Mouse (Mus musculus) forelimb bud, embryonic 11.5 days (tissue): ENCODE measurements around the gene Plekha5.

Source experiments
- DNase-seq: peaks from one replicate; pipeline ENCODE4 v3.0.0-alpha.2; 2012; ENCODE audit warnings: low read depth, low spot score

The Plekha5 gene

DNA sequence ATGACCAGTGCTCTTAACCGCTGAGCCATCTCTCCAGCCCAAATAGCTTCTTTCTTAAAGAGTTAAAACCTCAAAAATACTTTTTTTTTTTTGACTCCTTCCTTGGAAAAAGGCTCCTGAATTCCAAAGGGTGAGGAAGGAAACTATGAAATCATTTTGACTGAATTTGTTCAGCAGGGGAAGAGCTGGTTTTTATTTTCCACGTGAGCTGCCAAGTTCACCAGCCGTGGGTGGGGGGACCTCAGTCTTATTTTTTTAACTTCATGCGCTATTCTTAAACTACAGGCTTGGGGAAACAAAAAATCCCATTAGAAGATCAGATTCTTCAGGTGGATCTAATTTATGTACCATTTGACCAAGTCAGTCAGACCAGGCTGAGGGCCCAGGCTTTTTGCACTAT is 187.4 kb downstream of the Plekha5 start:
- DNase-seq: no peak

DNA sequence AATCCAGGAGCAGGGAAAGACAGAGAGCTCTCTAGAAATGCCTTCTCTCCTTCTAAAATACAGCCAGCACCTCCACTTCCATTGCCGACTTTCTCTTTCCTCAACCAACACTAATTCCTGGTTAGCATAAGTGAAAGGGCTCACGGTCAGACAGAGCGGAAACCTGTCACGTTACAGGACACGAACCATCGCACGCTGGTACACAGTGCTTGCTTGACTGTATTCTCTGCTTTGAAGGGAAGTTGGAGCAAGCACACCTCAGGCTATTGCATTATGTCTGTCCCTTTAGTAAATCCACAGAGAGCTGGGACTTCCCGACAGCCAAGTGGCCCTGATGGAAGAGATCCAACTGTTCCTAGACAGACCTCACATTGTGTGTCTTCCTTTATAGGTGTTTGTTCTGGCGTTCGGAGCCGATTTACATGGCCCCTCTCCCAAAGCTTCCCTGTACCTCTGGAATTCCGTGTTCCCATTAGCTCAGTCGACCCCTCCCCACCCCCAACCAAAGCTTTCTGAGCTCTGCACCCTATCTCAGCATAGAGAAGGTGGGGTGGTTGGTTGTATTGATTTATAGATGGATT is 188.1 kb downstream of the Plekha5 start:
- DNase-seq: no peak

DNA sequence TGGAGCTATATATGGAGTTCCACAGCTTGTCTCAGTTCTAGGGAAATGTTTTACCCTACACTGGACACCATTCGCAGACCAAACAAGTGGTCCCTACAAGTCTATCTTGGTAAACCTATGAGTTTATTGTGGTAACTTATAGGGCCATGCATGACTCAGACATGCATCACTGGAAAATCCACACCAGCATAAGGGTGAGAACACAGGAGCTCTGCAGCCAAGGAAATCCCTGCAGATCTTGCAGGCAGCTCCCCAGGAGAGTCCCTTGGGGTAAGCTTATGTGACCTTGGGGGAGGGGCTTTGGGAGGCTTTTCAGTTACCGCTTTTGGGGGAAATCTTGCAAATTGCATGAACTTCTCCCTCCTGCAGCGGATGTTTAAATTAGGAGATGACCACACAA is 190.0 kb downstream of the Plekha5 start:
- DNase-seq: no peak

DNA sequence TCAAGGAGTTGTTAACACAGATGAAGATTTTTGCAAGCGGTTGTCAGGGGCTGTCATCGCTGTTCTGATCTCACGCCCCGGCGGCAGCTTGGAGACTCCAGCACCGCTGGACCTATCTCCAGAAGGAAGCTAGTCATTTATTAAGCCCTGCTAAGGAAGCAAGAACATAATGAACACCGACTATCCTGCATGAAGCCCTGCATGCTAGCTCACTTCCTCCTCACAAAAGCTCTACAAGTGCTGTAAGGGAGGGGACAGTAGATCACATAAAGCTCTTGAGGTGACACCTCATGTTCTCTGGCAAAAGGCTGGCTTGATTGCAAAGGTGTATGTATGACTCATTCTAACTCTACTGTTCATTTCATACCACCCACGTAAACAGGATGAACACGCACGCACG is 190.9 kb downstream of the Plekha5 start:
- no peak for DNase-seq

DNA sequence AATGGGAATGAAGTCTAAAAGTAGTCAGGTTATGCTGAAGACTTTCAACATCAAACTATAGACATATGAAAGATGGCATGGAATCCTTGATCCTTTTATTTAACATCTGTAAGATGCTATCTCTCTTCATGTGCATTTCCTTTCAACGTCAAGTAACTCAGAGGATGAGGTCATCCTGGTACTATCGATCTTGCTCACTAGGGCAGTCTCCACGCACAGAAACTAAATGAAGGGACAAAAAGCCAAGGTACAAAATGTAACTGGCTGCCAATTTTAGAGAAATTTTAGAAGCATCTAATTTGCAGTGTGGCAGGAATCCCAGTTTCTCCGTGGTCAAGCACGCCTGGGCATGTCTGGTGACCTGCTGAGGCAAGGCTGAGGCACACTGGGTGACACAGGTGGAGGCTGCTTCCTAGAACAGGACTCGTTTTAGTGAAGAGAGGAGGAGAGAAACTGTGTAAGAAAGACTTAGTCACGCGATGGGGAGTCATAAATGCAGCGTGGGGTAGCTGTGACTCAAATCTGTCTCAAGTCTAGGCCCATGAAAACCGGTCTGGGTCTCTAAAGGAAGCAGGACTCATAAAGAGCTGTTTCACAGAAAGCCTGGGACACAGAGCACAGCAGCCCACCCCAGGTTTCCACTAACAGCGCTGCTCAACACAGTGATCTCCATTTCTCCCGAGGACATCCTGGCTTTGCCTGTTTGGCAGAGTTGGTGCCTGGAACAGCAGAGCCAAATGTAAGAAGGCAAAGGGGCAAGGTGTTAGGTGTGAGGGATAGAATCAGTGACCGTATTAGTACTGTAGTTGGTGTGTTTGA is 196.9 kb downstream of the Plekha5 start:
- DNase-seq: no peak

DNA sequence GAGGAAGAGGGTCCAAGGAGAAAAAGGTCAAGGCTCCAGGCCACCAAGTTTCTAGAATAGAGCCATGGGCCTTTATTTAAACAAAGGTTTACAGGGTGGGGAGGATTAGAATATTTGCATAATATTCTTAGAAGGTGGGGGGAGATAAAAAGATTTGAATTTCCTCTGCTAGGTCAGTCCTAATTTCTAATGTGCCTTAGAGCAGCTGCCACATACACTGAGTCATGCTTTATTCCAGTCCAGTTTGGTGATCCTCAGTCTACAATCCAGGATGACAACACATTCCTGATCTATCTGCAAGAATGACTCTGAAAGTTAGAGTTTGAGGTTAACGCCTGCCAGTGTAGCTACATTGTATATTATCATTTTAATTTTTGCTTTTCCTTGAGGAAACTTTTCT is 197.8 kb downstream of the Plekha5 start:
- no peak for DNase-seq

DNA sequence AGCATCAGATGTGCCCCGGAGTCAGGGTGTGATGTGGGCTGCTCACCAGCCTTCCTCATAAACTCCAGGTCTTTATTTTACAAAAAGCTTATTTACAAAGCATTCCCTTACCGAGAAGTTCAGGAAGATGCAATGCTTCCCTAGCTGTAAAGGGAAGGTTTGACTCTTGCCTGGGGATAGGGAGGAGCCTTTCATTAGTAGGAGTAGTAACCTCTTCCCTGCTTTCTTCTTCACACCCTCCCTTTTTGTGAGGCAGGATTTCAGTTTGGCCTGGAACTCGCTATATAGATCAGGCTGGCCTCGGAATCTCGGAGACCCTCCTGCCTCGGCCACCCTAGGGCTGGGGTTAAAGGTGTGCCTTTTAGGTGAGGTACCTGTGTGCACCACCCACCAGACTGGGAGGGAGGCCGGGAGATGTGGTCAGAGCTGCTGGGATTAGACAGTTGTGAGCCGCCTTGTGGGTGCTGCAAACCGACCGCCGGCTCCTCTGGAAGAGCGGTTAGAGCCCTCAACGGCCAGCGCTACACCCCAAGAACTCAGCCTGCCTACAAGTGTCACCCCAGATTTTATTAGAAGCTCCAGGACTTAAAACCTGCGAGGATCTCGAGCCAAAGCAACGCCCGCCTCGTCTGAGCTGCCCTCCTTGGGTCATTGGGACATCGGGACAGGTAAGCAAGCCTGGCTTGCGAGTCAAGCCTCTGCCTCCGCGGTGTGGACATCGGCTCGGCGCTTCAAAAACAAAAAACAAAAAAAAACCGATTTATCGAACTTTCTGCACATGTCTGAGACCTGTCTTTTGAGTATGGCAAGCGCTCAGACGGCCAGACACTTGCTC is 198.8 kb downstream of the Plekha5 start, which contains the start of gene Aebp2:
Gene Aebp2, plus strand, starts transcription at position 273 of the 835 bp plus-strand sequence.
- no peak for DNase-seq

DNA sequence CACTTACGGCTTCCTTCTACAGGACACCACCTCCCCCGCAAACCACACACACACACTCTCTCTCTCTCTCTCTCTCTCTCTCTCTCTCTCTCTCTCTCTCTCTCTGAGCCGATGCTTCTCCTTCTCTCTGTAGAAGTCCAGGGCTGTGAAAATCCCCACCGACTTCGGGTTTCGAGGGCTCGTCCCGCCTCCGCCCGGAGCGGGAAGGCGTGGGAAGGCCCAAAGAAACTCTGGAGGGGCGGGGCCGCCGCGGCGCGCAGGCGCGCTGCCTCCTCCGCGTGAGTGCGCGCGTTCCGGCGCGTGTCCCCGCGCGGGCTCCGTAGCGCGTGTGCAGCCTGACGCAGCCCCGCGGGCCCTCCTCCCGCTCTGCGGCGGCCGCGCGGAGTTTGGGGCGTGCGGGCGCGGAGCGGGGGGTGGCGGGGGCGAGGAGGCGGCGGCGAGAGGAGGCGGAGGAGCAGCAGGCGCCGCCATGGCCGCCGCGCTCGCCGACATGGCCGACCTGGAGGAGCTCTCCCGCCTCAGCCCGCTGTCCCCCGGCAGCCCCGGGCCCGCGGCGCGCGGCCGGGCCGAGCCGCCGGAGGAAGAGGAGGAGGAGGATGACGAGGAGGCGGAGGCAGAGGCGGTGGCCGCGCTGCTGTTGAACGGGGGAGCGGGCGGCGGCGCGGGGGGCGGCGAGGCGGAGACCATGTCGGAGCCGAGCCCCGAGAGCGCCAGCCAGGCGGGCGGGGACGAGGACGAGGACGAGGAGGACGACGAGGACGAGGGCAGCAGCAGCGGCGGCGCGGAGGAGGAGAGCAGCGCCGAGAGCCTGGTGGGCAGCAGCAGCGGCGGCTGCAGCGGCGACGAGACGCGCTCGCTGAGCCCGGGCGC is 199.6 kb downstream of the Plekha5 start:
- DNase-seq: peak; percentile 92

DNA sequence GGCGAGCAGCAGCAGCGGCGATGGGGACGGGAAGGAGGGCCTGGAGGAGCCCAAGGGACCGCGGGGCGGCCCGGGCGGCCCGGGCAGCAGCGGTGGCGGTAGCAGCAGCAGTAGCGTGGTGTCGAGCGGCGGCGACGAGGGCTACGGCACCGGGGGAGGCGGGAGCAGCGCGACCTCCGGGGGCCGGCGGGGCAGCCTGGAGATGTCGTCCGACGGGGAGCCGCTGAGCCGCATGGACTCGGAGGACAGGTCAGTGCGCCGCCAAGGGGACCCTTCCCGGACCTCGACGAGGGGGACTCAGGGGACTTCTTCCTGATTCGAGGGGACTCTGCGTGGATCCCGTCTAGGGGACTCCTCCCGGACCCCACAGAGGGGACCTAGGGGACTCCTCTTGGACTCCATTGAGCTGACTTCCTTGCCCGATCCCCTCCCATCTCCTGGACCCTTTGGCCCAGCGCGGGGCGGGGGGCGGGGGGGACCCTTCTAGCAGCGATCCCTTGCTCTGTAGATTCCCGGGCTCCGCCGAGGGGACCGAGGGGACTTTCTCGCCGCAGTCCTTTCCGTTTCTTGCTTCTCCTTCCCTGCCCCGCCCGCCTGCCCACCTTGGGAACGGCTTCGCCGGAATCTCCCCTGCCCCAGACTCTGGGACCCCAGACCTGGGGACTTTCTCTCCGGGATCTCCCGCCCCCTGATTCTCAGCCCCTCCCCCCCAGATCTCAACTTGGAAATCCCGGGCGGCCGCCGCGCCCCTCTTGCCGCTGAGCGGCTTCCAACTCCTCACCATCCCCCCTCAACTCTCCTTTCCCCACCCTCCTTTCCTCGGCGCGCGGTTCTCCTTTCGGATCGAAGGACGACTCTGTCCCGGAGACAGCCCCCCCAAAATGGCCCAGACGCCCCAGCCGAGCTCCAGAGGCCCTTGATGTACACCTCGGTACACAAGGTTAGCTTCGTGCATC is 200.5 kb downstream of the Plekha5 start:
- DNase-seq: peak; percentile 33

DNA sequence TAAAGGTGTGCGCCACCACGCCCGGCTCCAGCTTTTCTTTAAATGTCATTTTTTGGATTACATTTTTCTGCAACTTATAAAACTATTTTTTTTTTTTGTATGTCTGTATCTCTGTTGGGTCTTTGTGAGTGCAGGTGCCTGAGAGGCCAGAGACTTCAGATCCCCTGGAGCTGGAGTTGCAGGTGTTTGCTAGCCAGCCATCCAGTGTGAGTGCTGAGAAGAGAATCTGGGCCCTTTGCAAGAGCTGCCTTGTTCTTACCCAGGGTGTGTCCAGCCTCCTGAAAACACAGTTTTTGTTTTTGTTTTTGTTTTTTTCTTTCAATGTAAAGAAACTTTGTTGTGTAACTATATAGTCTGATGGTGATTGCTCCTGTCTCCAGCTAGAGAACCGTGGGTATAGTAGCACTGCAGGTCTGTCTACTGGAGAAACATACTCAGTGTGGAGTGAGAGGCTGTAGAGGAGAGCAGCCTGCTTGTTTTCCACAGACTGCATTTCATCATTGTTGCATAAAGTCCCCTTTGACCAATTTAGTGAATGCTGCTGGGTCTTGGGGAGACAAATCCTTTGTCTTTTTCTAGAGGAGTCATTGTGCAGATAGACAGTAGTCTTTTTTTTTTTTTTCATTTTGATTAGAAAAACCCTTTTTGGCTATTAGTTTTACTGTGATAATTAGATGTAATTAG is 205.5 kb downstream of the Plekha5 start:
- DNase-seq: no peak

DNA sequence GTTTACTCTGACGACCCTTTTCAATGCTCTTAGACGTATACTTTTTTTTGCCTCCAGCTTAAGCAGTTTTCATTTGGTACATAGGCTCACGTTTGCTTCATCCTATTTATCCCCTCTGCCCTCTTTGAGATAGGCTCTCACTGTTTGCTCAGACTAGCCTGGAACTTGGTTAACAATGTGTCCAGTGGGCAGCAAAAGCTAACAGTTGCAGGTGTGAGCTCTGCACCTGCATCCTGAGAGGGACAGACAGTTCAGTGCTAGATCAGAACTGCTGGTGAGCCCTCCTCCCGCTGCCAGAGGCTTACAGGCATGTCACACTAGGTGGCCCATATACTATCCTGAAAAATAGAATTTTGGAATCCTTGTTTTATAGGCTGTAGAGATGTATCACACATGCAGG is 206.5 kb downstream of the Plekha5 start:
- no peak for DNase-seq

DNA sequence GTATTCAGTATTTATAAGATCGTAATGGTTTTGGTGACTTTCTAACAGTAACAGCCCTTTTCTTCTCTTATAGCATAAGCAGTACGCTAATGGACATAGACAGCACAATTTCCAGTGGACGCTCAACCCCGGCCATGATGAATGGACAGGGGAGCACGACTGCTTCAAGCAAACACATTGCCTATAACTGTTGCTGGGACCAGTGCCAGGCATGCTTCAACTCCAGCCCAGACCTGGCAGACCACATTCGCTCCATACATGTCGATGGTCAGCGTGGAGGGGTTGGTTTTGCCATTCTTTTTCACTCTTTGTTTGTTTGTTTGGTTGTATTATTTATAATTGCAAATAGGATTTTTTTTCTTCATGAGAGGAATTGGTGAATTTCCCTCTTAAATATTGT is 209.8 kb downstream of the Plekha5 start:
- DNase-seq: no peak

DNA sequence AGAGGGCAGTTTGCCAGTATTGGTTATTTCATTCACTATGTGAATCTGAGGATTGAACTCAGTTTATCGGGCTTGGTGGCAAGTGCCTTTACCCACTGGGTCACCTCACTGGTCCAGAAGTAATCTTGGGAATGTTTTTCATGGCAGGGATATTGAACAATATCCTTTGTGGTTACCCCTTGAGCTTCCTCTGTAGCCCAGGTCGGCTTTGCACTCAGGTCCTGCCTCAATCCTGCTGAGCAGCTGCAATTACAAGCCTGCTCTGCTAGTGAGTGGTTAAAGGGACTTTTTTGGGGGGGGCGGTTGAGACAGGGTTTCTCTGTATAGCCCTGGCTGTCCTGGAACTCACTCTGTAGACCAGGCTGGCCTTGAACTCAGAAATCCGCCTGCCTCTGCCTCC is 212.4 kb downstream of the Plekha5 start:
- no peak for DNase-seq

DNA sequence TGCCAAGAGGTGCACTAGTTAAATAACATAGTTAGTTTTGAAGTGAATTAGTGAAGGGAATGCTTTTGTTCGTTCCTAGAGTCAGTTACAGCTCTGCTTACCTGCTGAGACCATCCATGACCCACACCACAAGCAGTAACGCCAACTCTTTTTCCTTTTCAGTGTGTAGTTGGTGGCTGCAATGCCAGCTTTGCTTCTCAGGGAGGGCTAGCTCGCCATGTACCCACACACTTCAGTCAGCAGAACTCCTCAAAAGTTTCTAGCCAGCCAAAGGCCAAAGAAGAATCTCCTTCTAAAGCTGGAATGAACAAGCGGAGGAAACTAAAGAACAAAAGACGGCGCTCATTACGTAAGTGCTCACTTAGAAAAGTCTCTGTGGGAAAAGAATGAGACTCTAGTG is 218.2 kb downstream of the Plekha5 start:
- DNase-seq: no peak

DNA sequence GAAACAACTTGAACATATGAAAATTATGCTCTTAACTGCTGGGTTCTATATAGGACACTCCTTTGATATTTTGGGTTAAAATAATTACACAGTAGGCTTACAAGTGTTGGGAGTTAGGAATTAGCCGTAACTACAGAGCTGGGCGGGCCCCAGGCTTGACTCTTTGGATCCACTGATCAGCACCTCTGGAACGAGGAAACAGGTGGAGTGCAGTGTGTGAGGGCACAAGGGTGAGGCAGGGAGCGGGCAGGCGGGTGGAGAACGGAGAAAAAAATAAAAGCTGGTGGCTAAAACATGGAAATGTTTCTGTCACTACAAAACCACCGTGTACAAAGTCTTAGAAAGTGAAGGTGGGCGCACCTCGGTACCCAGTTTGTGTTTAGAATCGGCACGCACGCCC is 218.8 kb downstream of the Plekha5 start:
- no peak for DNase-seq

DNA sequence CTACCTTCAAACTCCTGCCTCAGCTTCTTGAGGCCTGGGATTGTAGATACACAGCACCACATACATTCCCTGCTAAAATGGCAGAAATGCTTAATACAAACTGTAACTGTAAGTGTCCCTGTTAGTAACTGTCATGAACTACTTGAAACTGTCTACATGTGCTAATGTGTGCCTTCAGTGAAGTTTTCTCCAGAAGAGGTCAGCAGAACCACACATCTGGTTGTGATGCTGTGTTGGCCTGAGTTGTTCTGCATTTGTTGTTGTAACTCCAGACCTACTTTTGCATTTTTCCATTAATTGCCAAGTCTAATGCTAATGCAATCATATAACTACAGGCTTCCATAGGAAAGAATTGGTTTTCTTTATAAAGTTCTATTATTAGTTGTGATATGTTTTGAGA is 222.1 kb downstream of the Plekha5 start:
- DNase-seq: no peak
